Mouse (Mus musculus): ENCODE measurements at regions not wholly inside any gene's neighbourhood (a gene's known extent, or its start where the extent isn't known, plus 50 kb on each side); places are given as distances from the start of the nearest gene placed in this dataset.

DNA sequence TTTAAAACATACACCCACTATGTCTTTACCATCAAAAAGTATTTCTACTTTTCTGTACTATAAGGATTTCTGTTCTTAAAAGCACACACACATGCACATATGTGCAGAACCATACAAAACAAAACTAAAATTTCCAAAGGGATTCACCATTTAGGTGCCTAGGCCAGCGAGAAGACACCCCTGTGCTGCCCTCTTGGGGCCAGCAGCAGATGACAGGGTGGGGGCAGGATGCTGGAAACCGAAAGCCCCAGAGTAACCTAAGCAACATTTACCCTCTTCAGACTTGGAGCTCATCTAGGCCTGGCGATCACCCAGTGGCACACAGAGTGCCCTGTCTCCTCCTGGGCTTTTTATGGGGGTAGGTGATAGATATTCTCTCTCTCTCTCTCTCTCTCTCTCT is 97.3 kb downstream of the Mrm1 start:
- no peak; the same call in 1 of the 2 replicates for TF ChIP-seq CTCF (IDR thresholded peaks at IDR 0.05; ENCODE audit: low read depth)
- WGBS = 30% methylated on average over 3 of the region's 3 CpGs
- no peak for ATAC-seq (ENCODE audit: insufficient read depth)
- Histone ChIP-seq H3K9ac (no peak overlapping the region), H3K4me3 (ENCODE audit: low read depth, low read length) (no peak overlapping the region), H3K36me3 (ENCODE audit: insufficient read depth) (no peaks in the 10 kb centered on the region), H3K4me1 (ENCODE audit: insufficient read depth) (no peaks in the 10 kb centered on the region), H3K27ac (ENCODE audit: low read depth) (no peak overlapping the region), H3K27me3 (ENCODE audit: insufficient read depth, low read length) (0 out of 2 replicates have a peak, but pooled peaks cover 3% of the 10 kb centered on the region), H3K9me3 (ENCODE audit: low read depth, low read length) (no peaks in the 10 kb centered on the region), H3K4me2 (no peak overlapping the region)
- no peak for DNase-seq

DNA sequence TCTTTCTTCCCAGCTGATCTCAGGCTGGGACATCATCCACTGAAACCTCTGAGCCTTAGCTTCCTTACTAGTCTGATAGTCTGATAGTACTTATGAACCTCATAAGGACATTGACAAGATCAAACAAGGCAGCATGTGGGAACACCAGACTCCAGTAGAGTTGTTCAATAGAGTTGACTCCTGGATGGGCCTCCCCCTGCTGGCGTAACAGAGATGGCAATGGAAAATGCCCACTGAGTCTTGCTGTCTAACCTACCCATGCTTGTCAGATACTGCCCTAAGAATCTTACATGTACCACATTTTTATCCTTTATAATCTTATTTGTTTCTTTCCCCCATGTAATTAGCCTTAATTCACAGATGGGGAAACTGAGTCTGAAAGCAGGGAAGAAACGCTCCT is 98.2 kb downstream of the Mrm1 start:
- Histone ChIP-seq H3K4me3 (ENCODE audit: low read depth, low read length) (no peak overlapping the region), H3K9ac (no peak overlapping the region), H3K27me3 (ENCODE audit: insufficient read depth, low read length) (0 out of 2 replicates have a peak, but pooled peaks cover 3% of the 10 kb centered on the region), H3K4me1 (ENCODE audit: insufficient read depth) (no peaks in the 10 kb centered on the region), H3K4me2 (no peak overlapping the region), H3K9me3 (ENCODE audit: low read depth, low read length) (no peaks in the 10 kb centered on the region), H3K27ac (ENCODE audit: low read depth) (no peak overlapping the region), H3K36me3 (ENCODE audit: insufficient read depth) (no peaks in the 10 kb centered on the region)
- TF ChIP-seq CTCF (IDR thresholded peaks at IDR 0.05; ENCODE audit: low read depth) = peak; percentile 37
- ATAC-seq (ENCODE audit: insufficient read depth) (no peak), DNase-seq (no peak)
- WGBS = 68% methylated on average over 2 of the region's 2 CpGs

DNA sequence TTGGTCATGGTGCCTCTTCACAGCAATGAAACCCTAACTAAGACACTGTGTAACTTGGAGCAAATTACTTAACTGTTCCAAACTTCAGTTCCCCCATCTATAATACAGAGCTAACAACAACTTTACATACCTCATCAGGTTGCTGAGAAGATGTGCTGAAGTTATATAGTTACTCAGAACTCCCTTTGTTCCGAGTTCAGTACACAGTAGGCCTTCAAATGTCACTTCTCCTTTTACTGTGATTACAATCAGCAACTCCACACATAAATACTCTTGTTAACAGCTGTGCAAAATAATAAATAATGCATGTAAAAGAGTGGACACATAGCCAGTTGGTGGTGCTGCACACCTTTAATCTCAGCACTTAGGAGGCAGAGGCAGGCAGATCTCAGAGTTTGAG is 99.5 kb downstream of the Mrm1 start:
- 64% methylated on average over 1 of the region's 1 CpGs for WGBS
- no peak for TF ChIP-seq CTCF (IDR thresholded peaks at IDR 0.05; ENCODE audit: low read depth)
- no peak overlapping the region for H3K4me2 ChIP-seq
- no peak overlapping the region for H3K27ac ChIP-seq (ENCODE audit: low read depth)
- no peaks in the 10 kb centered on the region for H3K36me3 ChIP-seq (ENCODE audit: insufficient read depth)
- 0 out of 2 replicates have a peak, but pooled peaks cover 3% of the 10 kb centered on the region for H3K27me3 ChIP-seq (ENCODE audit: insufficient read depth, low read length)
- H3K9me3 ChIP-seq (ENCODE audit: low read depth, low read length) = no peaks in the 10 kb centered on the region
- H3K9ac ChIP-seq = no peak overlapping the region
- ATAC-seq (ENCODE audit: insufficient read depth) = no peak
- no peak overlapping the region for H3K4me3 ChIP-seq (ENCODE audit: low read depth, low read length)
- no peak for DNase-seq
- H3K4me1 ChIP-seq (ENCODE audit: insufficient read depth) = no peaks in the 10 kb centered on the region

DNA sequence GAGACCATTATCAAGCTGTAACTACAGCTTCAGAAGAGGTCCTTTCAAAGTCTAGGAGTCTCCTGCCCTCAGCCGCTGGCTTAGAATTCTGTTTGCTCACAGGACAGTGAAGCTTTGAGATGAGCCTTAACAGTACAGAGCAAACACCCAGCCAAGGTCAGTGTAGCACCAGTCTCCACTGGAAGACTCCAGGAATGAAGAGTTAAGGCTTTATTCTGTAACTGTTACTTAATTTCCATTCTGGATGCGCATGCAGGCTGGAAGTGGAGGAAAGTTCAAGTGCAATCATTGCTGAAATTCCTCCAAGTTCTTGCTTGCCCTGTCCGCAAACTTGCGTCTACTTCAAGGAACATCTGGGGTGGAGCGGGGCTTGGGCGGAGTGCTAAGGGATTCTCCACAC is 106.6 kb downstream of the Mrm1 start:
- WGBS = 71% methylated on average over 6 of the region's 6 CpGs
- no peak for DNase-seq
- no peak overlapping the region for H3K27ac ChIP-seq (ENCODE audit: low read depth)

DNA sequence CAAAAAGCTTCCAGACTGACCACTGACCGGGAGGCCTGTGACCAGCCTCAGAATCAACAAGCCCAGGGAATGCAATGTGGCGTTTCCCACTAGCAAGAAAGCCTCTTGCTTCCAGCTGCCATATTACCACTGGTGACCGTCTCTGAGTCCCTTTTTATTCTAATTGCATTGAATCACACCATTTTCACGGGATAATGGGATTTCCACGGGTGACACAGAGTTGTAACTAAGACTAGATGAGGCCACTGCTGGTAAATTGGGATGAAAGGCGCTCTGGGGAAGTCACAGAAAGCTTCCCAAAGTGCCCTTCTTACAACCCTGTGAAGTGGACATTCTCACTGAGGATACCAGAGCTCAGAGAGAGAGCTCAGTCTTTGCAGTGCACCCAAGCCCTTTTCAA is 107.4 kb downstream of the Mrm1 start:
- H3K27ac ChIP-seq (ENCODE audit: low read depth) = no peak overlapping the region
- H3K4me1 ChIP-seq (ENCODE audit: insufficient read depth) = no peaks in the 10 kb centered on the region
- H3K27me3 ChIP-seq (ENCODE audit: insufficient read depth, low read length) = no peaks in the 10 kb centered on the region; the same call in 1 of the 2 replicates
- no peak overlapping the region for H3K4me3 ChIP-seq (ENCODE audit: low read depth, low read length)
- no peak for DNase-seq
- no peak for ATAC-seq (ENCODE audit: insufficient read depth)
- no peak overlapping the region for H3K4me2 ChIP-seq
- 49% methylated on average over 6 of the region's 6 CpGs for WGBS
- H3K36me3 ChIP-seq (ENCODE audit: insufficient read depth) = no peaks in the 10 kb centered on the region
- H3K9ac ChIP-seq = no peak overlapping the region
- TF ChIP-seq CTCF (IDR thresholded peaks at IDR 0.05; ENCODE audit: low read depth) = no peak
- no peaks in the 10 kb centered on the region for H3K9me3 ChIP-seq (ENCODE audit: low read depth, low read length)

More for the DNA sequence above, 106.6 kb downstream of the Mrm1 start:
- H3K4me1 ChIP-seq (ENCODE audit: insufficient read depth) = no peaks in the 10 kb centered on the region
- no peak for ATAC-seq (ENCODE audit: insufficient read depth)
- no peak for TF ChIP-seq CTCF (IDR thresholded peaks at IDR 0.05; ENCODE audit: low read depth)
- H3K4me3 ChIP-seq (ENCODE audit: low read depth, low read length) = no peak overlapping the region
- H3K9ac ChIP-seq = no peak overlapping the region
- H3K27me3 ChIP-seq (ENCODE audit: insufficient read depth, low read length) = no peaks in the 10 kb centered on the region; the same call in 1 of the 2 replicates
- no peaks in the 10 kb centered on the region for H3K9me3 ChIP-seq (ENCODE audit: low read depth, low read length)
- no peak overlapping the region for H3K4me2 ChIP-seq
- no peaks in the 10 kb centered on the region for H3K36me3 ChIP-seq (ENCODE audit: insufficient read depth)

DNA sequence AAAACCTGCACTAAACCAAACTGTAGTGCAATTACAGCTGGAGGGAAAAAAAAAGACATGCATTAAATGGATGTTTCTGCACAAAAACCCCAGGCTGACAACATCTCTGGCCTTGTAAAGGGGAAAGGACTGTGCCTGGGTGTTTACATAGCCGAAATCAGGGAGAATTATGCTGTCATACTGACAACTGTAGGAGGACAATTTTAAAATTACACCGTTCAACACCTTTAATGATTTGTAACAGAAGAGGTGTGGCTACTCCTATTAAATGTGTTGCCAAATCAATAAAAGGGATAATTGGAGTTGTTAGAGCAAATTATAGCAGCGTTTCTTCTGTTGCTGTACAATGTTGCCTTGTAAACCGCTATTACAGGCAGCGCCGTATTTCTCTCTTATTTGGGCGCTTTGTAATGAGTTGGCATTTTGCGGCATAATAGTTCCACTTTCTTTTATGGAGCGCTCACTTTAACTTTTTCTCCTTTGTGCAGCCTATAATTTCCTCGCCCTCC is 111.0 kb downstream of the Mrm1 start:
- ATAC-seq (ENCODE audit: insufficient read depth) = no peak
- WGBS = 78% methylated on average over 10 of the region's 10 CpGs
- Histone ChIP-seq H3K4me1 (ENCODE audit: insufficient read depth) (no peaks in the 10 kb centered on the region), H3K36me3 (ENCODE audit: insufficient read depth) (no peaks in the 10 kb centered on the region), H3K9ac (no peak overlapping the region), H3K9me3 (ENCODE audit: low read depth, low read length) (no peaks in the 10 kb centered on the region), H3K4me3 (ENCODE audit: low read depth, low read length) (no peak overlapping the region), H3K27ac (ENCODE audit: low read depth) (no peak overlapping the region), H3K4me2 (no peak overlapping the region), H3K27me3 (ENCODE audit: insufficient read depth, low read length) (no peaks in the 10 kb centered on the region; the same call in 1 of the 2 replicates)
- no peak for DNase-seq
- no peak for TF ChIP-seq CTCF (IDR thresholded peaks at IDR 0.05; ENCODE audit: low read depth)

DNA sequence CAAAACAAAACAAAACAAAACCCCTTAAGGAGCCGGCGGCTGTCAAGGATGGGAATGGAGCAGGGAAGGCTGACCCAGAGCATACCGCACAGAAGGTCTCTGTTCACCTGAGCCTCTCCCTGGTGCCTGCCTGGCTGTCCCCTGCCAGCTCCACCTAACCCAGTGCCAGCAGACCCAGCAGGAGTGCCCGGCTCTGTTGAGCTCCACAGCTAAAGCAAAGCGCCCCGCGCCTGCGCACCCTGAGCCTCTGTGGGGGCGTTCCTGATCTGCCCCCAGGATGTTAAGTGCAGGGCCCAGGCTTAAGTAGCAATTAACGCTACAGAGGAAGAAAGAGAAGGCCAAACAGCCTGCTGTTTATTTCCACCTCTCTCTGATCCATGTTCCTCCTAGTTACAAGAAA is 111.5 kb downstream of the Mrm1 start:
- Histone ChIP-seq H3K4me3 (ENCODE audit: low read depth, low read length) (no peak overlapping the region), H3K27ac (ENCODE audit: low read depth) (no peak overlapping the region), H3K9me3 (ENCODE audit: low read depth, low read length) (no peaks in the 10 kb centered on the region), H3K4me1 (ENCODE audit: insufficient read depth) (no peaks in the 10 kb centered on the region), H3K36me3 (ENCODE audit: insufficient read depth) (no peaks in the 10 kb centered on the region), H3K27me3 (ENCODE audit: insufficient read depth, low read length) (no peaks in the 10 kb centered on the region; the same call in 1 of the 2 replicates), H3K4me2 (no peak overlapping the region), H3K9ac (no peak overlapping the region)
- ATAC-seq (ENCODE audit: insufficient read depth) = no peak
- TF ChIP-seq CTCF (IDR thresholded peaks at IDR 0.05; ENCODE audit: low read depth) = no peak
- WGBS = 25% methylated on average over 10 of the region's 10 CpGs
- DNase-seq = no peak

Data from lung, embryonic 14.5 days (tissue).